Mouse (Mus musculus): Measurements from ENCODE around the gene Tmem80. TPM values are rescaled to one million over a fixed set of nuclear protein-coding genes. Genes with fewer than 3 reads are reported as not detected.

Gene Tmem80
- polyA plus RNA-seq, 1 experiment from 2014 or later = 40.2 TPM

GRCm38 (mm10) chr7:141335044-141335579, 7.6 kb downstream of the Tmem80 start:
- WGBS = 83% methylated on average over 2 of the region's 2 CpGs
- H3K27ac ChIP-seq (ENCODE audit: low read depth, low read length) = no peak overlapping the region
- H3K4me3 ChIP-seq (ENCODE audit: low read depth, low read length) = no peak overlapping the region
- H3K9me3 ChIP-seq (ENCODE audit: control insufficient read depth, low read length) = no peaks in the 10 kb centered on the region
- ATAC-seq (ENCODE audit: low read depth) = no peak
- no peak overlapping the region for H3K4me2 ChIP-seq (ENCODE audit: low read depth, low read length)
- no peaks in the 10 kb centered on the region for H3K4me1 ChIP-seq (ENCODE audit: control insufficient read depth, insufficient read depth, low read length)
- no peaks in the 10 kb centered on the region for H3K27me3 ChIP-seq (ENCODE audit: control insufficient read depth, insufficient read depth, low read length)
- H3K36me3 ChIP-seq (ENCODE audit: control insufficient read depth, insufficient read depth, low read length) = peaks cover 13% of the 10 kb centered on the region; the same call in 1 of the 2 replicates
- H3K9ac ChIP-seq (replicated peaks; ENCODE audit: low read depth, low read length) = no peak overlapping the region

- Histone ChIP-seq H3K4me1 (ENCODE audit: control insufficient read depth, insufficient read depth, low read length) (no peaks in the 10 kb centered on the region), H3K4me3 (ENCODE audit: low read depth, low read length) (no peak overlapping the region), H3K27me3 (ENCODE audit: control insufficient read depth, insufficient read depth, low read length) (no peaks in the 10 kb centered on the region), H3K9ac (replicated peaks; ENCODE audit: low read depth, low read length) (no peak overlapping the region), H3K4me2 (ENCODE audit: low read depth, low read length) (no peak overlapping the region), H3K27ac (ENCODE audit: low read depth, low read length) (no peak overlapping the region), H3K36me3 (ENCODE audit: control insufficient read depth, insufficient read depth, low read length) (peaks cover 13% of the 10 kb centered on the region; the same call in 1 of the 2 replicates), H3K9me3 (ENCODE audit: control insufficient read depth, low read length) (no peaks in the 10 kb centered on the region)
- no peak for ATAC-seq (ENCODE audit: low read depth)
- 95% methylated on average over 4 of the region's 4 CpGs for WGBS
Observed at GRCm38 (mm10) chr7:141335682-141336081, 8.1 kb downstream of the Tmem80 start.

GRCm38 (mm10) chr7:141336296-141336695, 8.8 kb downstream of the Tmem80 start:
- no peaks in the 10 kb centered on the region for H3K4me1 ChIP-seq (ENCODE audit: control insufficient read depth, insufficient read depth, low read length)
- no peaks in the 10 kb centered on the region for H3K27me3 ChIP-seq (ENCODE audit: control insufficient read depth, insufficient read depth, low read length)
- H3K27ac ChIP-seq (ENCODE audit: low read depth, low read length) = no peak overlapping the region
- no peak overlapping the region for H3K4me2 ChIP-seq (ENCODE audit: low read depth, low read length)
- H3K9ac ChIP-seq (replicated peaks; ENCODE audit: low read depth, low read length) = no peak overlapping the region
- ATAC-seq (ENCODE audit: low read depth) = no peak
- H3K36me3 ChIP-seq (ENCODE audit: control insufficient read depth, insufficient read depth, low read length) = peaks cover 13% of the 10 kb centered on the region; the same call in 1 of the 2 replicates
- 82% methylated on average over 3 of the region's 3 CpGs for WGBS
- H3K9me3 ChIP-seq (ENCODE audit: control insufficient read depth, low read length) = no peaks in the 10 kb centered on the region
- no peak overlapping the region for H3K4me3 ChIP-seq (ENCODE audit: low read depth, low read length)

GRCm38 (mm10) chr7:141337716-141338416, 10.3 kb downstream of the Tmem80 start:
- no peak overlapping the region for H3K4me2 ChIP-seq (ENCODE audit: low read depth, low read length)
- H3K4me3 ChIP-seq (ENCODE audit: low read depth, low read length) = no peak overlapping the region
- H3K4me1 ChIP-seq (ENCODE audit: control insufficient read depth, insufficient read depth, low read length) = no peaks in the 10 kb centered on the region
- WGBS = 87% methylated on average over 3 of the region's 3 CpGs
- no peaks in the 10 kb centered on the region for H3K9me3 ChIP-seq (ENCODE audit: control insufficient read depth, low read length)
- H3K9ac ChIP-seq (replicated peaks; ENCODE audit: low read depth, low read length) = no peak overlapping the region
- no peak overlapping the region for H3K27ac ChIP-seq (ENCODE audit: low read depth, low read length)
- H3K36me3 ChIP-seq (ENCODE audit: control insufficient read depth, insufficient read depth, low read length) = peaks cover 13% of the 10 kb centered on the region; the same call in 1 of the 2 replicates
- ATAC-seq (ENCODE audit: low read depth) = no peak
- no peaks in the 10 kb centered on the region for H3K27me3 ChIP-seq (ENCODE audit: control insufficient read depth, insufficient read depth, low read length)

- peak within 1 kb of the TSS; percentile 29; the same call in 1 of the 2 replicates for H3K4me2 ChIP-seq (ENCODE audit: low read depth, low read length)
- H3K27me3 ChIP-seq (ENCODE audit: control insufficient read depth, insufficient read depth, low read length) = no peaks in the 10 kb centered on the region
- 2% methylated on average over 23 of the region's 23 CpGs for WGBS
- no peak; the same call in 1 of the 2 replicates for ATAC-seq (ENCODE audit: low read depth)
- no peak within 1 kb of the TSS for H3K4me3 ChIP-seq (ENCODE audit: low read depth, low read length)
- H3K9me3 ChIP-seq (ENCODE audit: control insufficient read depth, low read length) = no peaks in the 10 kb centered on the region
- 0 out of 2 replicates have a peak within 1 kb of the TSS, but pooled peaks have one; percentile 0 for H3K9ac ChIP-seq (replicated peaks; ENCODE audit: low read depth, low read length)
- H3K27ac ChIP-seq (ENCODE audit: low read depth, low read length) = no peak within 1 kb of the TSS
- no peaks in the 10 kb centered on the region for H3K4me1 ChIP-seq (ENCODE audit: control insufficient read depth, insufficient read depth, low read length)
- H3K36me3 ChIP-seq (ENCODE audit: control insufficient read depth, insufficient read depth, low read length) = peaks cover 13% of the 10 kb centered on the region; the same call in 1 of the 2 replicates
Observed at GRCm38 (mm10) chr7:141338576-141339131, 11.1 kb downstream of the Tmem80 start, which contains the start of gene Eps8l2. Eps8l2 (plus strand) TSS chr7:141338880.

GRCm38 (mm10) chr7:141339215-141339920, 11.8 kb downstream of the Tmem80 start:
- Histone ChIP-seq H3K36me3 (ENCODE audit: control insufficient read depth, insufficient read depth, low read length) (peaks cover 8% of the 10 kb centered on the region; the same call in 1 of the 2 replicates), H3K9ac (replicated peaks; ENCODE audit: low read depth, low read length) (no peak overlapping the region)
- ATAC-seq (ENCODE audit: low read depth) = no peak

GRCm38 (mm10) chr7:141340023-141340422, 12.5 kb downstream of the Tmem80 start:
- no peak overlapping the region for H3K4me2 ChIP-seq (ENCODE audit: low read depth, low read length)

More at GRCm38 (mm10) chr7:141339215-141339920, 11.8 kb downstream of the Tmem80 start:
- WGBS = 45% methylated on average over 20 of the region's 20 CpGs
- 0 out of 2 replicates have a peak overlapping the region, but pooled peaks have one; percentile 29 for H3K4me2 ChIP-seq (ENCODE audit: low read depth, low read length)
- no peak overlapping the region for H3K4me3 ChIP-seq (ENCODE audit: low read depth, low read length)
- no peaks in the 10 kb centered on the region for H3K27me3 ChIP-seq (ENCODE audit: control insufficient read depth, insufficient read depth, low read length)
- no peaks in the 10 kb centered on the region for H3K4me1 ChIP-seq (ENCODE audit: control insufficient read depth, insufficient read depth, low read length)
- H3K27ac ChIP-seq (ENCODE audit: low read depth, low read length) = no peak overlapping the region
- H3K9me3 ChIP-seq (ENCODE audit: control insufficient read depth, low read length) = no peaks in the 10 kb centered on the region

GRCm38 (mm10) chr7:141340476-141340875, 12.9 kb downstream of the Tmem80 start:
- 85% methylated on average over 6 of the region's 6 CpGs for WGBS
- Histone ChIP-seq H3K9ac (replicated peaks; ENCODE audit: low read depth, low read length) (no peak overlapping the region), H3K4me2 (ENCODE audit: low read depth, low read length) (no peak overlapping the region), H3K36me3 (ENCODE audit: control insufficient read depth, insufficient read depth, low read length) (no peaks in the 10 kb centered on the region), H3K9me3 (ENCODE audit: control insufficient read depth, low read length) (no peaks in the 10 kb centered on the region), H3K27me3 (ENCODE audit: control insufficient read depth, insufficient read depth, low read length) (no peaks in the 10 kb centered on the region), H3K4me3 (ENCODE audit: low read depth, low read length) (no peak overlapping the region), H3K4me1 (ENCODE audit: control insufficient read depth, insufficient read depth, low read length) (no peaks in the 10 kb centered on the region), H3K27ac (ENCODE audit: low read depth, low read length) (no peak overlapping the region)
- ATAC-seq (ENCODE audit: low read depth) = no peak

More at GRCm38 (mm10) chr7:141340023-141340422, 12.5 kb downstream of the Tmem80 start:
- no peaks in the 10 kb centered on the region for H3K27me3 ChIP-seq (ENCODE audit: control insufficient read depth, insufficient read depth, low read length)
- no peak for ATAC-seq (ENCODE audit: low read depth)
- no peaks in the 10 kb centered on the region for H3K9me3 ChIP-seq (ENCODE audit: control insufficient read depth, low read length)
- 88% methylated on average over 7 of the region's 7 CpGs for WGBS
- no peak overlapping the region for H3K27ac ChIP-seq (ENCODE audit: low read depth, low read length)
- no peak overlapping the region for H3K4me3 ChIP-seq (ENCODE audit: low read depth, low read length)
- H3K9ac ChIP-seq (replicated peaks; ENCODE audit: low read depth, low read length) = no peak overlapping the region
- H3K36me3 ChIP-seq (ENCODE audit: control insufficient read depth, insufficient read depth, low read length) = peaks cover 1% of the 10 kb centered on the region; the same call in 1 of the 2 replicates
- no peaks in the 10 kb centered on the region for H3K4me1 ChIP-seq (ENCODE audit: control insufficient read depth, insufficient read depth, low read length)

All from neural tube, embryonic 14.5 days (tissue).